Mouse (Mus musculus) ES-Bruce4 (cell line): ENCODE measurements at regions not wholly inside any gene's neighbourhood (a gene's known extent, or its start where the extent isn't known, plus 50 kb on each side); places are given as distances from the start of the nearest gene placed in this dataset.

Source experiments
- H3K27ac ChIP-seq: 2 replicates; pipeline ENCODE4 v1.5.1; 2012; ENCODE audit warnings: low read length, inconsistent platforms; ENCODE audit not compliant: insufficient read depth
- H3K27me3 ChIP-seq: 2 replicates; pipeline ENCODE4 v1.6.1; 2012; ENCODE audit warnings: mild to moderate bottlenecking, low read length, inconsistent platforms; ENCODE audit not compliant: control insufficient read depth, poor library complexity, insufficient read depth, severe bottlenecking
- H3K36me3 ChIP-seq: 2 replicates; pipeline ENCODE4 v1.6.1; 2012; ENCODE audit warnings: inconsistent platforms, mild to moderate bottlenecking, low read length, moderate library complexity; ENCODE audit not compliant: control insufficient read depth, poor library complexity, insufficient read depth, severe bottlenecking
- H3K4me1 ChIP-seq: one replicate; pipeline ENCODE4 v1.8.1; 2011; ENCODE audit warnings: low read length; ENCODE audit not compliant: control insufficient read depth, insufficient read depth
- H3K4me3 ChIP-seq: 2 replicates; pipeline ENCODE4 v1.5.1; 2011; ENCODE audit warnings: low read depth, mild to moderate bottlenecking, low read length
- H3K9ac ChIP-seq: 2 replicates; pipeline ENCODE4 v1.6.1; 2012; ENCODE audit warnings: low read depth, mild to moderate bottlenecking, inconsistent platforms; ENCODE audit not compliant: poor library complexity, severe bottlenecking
- H3K9me3 ChIP-seq: replicated peaks from 2 replicates; pipeline ENCODE4 v1.6.1; 2012; ENCODE audit warnings: mild to moderate bottlenecking, low read length, inconsistent platforms; ENCODE audit not compliant: control insufficient read depth, poor library complexity, insufficient read depth, severe bottlenecking
- CTCF ChIP-seq: IDR thresholded peaks from one replicate; pipeline ENCODE4 v1.8.1; 2011; ENCODE audit warnings: low read depth, low read length
- EP300 ChIP-seq: IDR thresholded peaks from 2 replicates; pipeline ENCODE4 v1.6.1; 2011; ENCODE audit warnings: low read depth, low read length; ENCODE audit not compliant: insufficient read depth
- POLR2A ChIP-seq: IDR thresholded peaks from one replicate; pipeline ENCODE4 v1.8.1; 2011; ENCODE audit warnings: low read length; ENCODE audit not compliant: insufficient read depth

- Histone ChIP-seq H3K36me3 (no peaks in the 10 kb centered on the region), H3K27ac (no peak overlapping the region), H3K4me1 (no peaks in the 10 kb centered on the region), H3K9me3 (no peaks in the 10 kb centered on the region), H3K9ac (no peak overlapping the region), H3K4me3 (no peak overlapping the region), H3K27me3 (no peaks in the 10 kb centered on the region)
- TF ChIP-seq EP300 (no peak), POLR2A (no peak), CTCF (no peak)
Observed at GRCm38 (mm10) chr8:55754189-55754588, 152.6 kb downstream of the Adam29 start.

- Histone ChIP-seq H3K9me3 (no peaks in the 10 kb centered on the region), H3K27ac (no peak overlapping the region), H3K36me3 (no peaks in the 10 kb centered on the region), H3K4me1 (no peaks in the 10 kb centered on the region), H3K27me3 (no peaks in the 10 kb centered on the region), H3K9ac (no peak overlapping the region), H3K4me3 (no peak overlapping the region)
- TF ChIP-seq CTCF (no peak), POLR2A (no peak)
Observed at GRCm38 (mm10) chr8:55724303-55725279, 182.2 kb downstream of the Adam29 start.

GRCm38 (mm10) chr8:55691791-55692190 is 215.0 kb downstream of the Adam29 start:
- Histone ChIP-seq H3K9me3 (peaks cover 14% of the 10 kb centered on the region), H3K36me3 (no peaks in the 10 kb centered on the region), H3K27me3 (no peaks in the 10 kb centered on the region), H3K4me3 (no peak overlapping the region), H3K9ac (no peak overlapping the region), H3K27ac (peak overlapping the region; percentile 36; the same call in 1 of the 2 replicates), H3K4me1 (no peaks in the 10 kb centered on the region)
- TF ChIP-seq POLR2A (no peak), EP300 (no peak), CTCF (no peak)

GRCm38 (mm10) chr8:55680436-55680835 is 226.3 kb downstream of the Adam29 start:
- Histone ChIP-seq H3K9ac (no peak overlapping the region), H3K27me3 (no peaks in the 10 kb centered on the region), H3K36me3 (no peaks in the 10 kb centered on the region), H3K9me3 (no peaks in the 10 kb centered on the region), H3K27ac (no peak overlapping the region), H3K4me1 (no peaks in the 10 kb centered on the region), H3K4me3 (no peak overlapping the region)
- TF ChIP-seq EP300 (no peak), CTCF (no peak), POLR2A (no peak)

- Histone ChIP-seq H3K27ac (no peak overlapping the region), H3K27me3 (no peaks in the 10 kb centered on the region), H3K36me3 (no peaks in the 10 kb centered on the region), H3K4me1 (no peaks in the 10 kb centered on the region), H3K9ac (no peak overlapping the region), H3K4me3 (no peak overlapping the region), H3K9me3 (no peaks in the 10 kb centered on the region)
- no peak for TF ChIP-seq POLR2A
- no peak for TF ChIP-seq CTCF
- TF ChIP-seq EP300 = no peak
Observed at GRCm38 (mm10) chr8:55638716-55639115, 268.0 kb downstream of the Adam29 start.

- Histone ChIP-seq H3K9me3 (no peaks in the 10 kb centered on the region), H3K27ac (no peak overlapping the region), H3K9ac (no peak overlapping the region), H3K4me1 (no peaks in the 10 kb centered on the region), H3K4me3 (no peak overlapping the region), H3K36me3 (no peaks in the 10 kb centered on the region), H3K27me3 (no peaks in the 10 kb centered on the region)
- no peak for TF ChIP-seq POLR2A
- TF ChIP-seq CTCF = no peak
- TF ChIP-seq EP300 = no peak
Observed at GRCm38 (mm10) chr8:55622399-55622798, 284.3 kb downstream of the Adam29 start.
